Mouse (Mus musculus) lung, postnatal 4 days (tissue): ENCODE results near the gene Kcnip2.

Experiments
- DNase-seq, 2 experiments: peaks; one replicate each; pipeline ENCODE4 v3.0.0; 2021

Gene Kcnip2

DNA sequence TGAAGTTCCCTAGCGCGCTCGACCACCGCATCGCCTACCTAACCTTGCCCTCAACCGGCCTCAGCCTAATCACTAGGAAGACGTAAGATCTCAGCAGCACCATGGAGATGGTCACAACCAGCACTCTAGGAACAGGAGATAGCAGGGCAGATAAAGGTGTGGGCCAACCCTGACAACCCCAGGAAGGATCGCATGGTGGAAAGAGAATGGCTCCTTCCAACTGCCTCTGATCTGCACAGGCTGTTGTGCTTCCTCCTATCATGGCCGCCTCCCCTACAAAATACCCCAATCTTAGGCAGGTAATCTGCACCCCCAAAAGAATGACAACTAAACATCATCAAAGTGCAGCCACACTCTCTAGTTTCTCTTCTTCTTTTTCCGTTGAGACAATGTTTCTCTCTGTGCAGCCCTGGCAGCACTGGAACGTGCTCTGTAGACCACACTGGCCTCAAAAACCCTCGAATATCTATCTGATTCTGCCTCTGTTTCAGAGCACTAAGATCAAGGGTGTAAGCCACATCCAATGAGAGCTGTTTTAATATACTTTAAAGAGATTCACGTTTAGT, 35.4 kb downstream of the Kcnip2 start:
- no peak for DNase-seq

DNA sequence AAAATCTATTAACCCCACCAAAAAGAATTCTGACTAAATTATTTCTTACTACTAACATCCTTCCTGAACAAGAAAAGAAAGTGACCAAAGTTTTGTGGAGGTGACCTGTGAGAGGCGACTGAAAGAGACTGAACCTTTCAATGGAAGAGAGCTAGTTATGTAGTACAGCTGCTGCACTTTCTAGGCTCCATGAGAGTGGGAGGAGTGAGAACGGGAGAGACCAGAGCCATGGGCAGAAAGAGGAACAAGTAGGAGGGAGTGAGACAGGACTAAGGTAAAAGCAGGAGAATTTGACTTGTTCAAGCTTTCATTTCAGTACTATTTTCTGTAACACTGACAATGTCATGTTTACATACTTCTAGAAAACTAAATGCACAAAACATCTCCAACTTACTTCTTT, 40.4 kb downstream of the Kcnip2 start:
- no peak for DNase-seq

DNA sequence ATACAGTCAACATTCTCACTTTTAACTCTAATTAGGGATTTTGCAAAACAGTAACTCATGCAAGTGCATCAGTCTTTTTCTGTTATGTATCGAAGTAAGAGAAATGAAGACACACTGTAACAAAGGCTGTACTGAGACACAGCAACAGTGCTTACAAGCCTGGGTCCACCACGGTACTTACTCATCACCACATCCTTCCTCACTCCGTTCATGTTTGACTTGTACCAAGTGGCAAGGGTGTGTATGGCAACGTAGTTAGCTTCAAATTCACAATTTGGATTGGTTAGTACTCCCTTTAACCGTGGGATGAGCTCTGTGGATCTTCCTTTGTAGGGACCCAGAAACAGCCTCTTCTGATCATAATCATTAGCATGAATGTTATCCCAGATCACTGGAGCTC, 44.4 kb downstream of the Kcnip2 start:
- no peak for DNase-seq

DNA sequence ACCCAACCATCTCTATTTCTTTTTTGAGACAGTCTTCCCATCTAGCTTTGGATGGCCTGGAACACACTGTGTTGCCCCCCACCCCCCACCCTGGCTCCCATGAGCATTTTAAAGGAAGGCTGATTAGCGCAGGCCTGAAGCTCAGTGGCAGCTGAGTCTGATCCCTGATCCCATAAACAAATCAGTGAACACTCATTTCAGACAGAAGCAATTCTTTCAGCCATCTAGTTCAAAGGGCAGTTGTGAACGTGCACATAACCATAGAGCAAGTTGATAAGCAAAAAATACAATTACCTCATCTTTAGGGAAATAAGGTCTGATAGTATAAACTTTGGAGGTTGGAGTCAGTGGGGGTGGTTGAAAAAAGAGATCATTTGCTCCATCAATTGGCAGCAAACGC, 55.1 kb downstream of the Kcnip2 start:
- DNase-seq: no peak

DNA sequence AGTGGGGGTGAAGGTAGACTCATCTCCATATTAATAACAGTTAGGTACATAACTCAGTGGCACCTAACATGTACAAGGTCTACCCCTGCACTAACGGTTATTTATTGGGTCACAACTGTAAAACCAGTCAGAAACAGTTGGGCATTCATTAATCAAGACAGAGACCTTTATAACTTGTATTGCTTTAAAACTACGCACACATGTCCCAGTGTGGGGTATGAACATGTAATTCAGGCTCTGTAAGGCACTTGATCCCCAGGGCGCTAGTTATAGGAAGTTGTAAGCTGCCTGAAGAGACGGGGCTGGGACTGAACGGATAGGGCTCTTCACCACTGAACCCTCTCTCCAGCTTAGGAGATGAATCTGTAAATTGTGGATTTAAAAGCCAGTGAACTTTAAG, 57.2 kb downstream of the Kcnip2 start:
- DNase-seq: no peak

DNA sequence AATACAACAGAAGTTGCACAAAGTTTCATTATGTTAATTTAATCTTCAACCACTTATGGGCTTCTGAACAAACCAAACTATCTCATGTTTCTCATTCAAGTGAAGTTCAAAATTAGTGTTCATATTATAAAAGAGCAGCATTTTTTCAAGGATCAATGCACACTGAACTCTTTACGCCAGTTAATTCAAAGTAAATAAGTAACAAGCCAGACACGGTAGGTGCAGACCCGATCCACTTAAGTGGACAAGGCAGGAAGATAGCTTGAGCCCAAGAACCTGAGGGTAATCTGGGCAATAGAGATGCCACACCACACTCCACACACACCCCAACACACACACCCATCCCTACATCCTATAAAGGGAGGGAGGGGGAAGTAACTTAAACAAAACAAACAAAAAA, 62.3 kb downstream of the Kcnip2 start:
- DNase-seq: no peak

DNA sequence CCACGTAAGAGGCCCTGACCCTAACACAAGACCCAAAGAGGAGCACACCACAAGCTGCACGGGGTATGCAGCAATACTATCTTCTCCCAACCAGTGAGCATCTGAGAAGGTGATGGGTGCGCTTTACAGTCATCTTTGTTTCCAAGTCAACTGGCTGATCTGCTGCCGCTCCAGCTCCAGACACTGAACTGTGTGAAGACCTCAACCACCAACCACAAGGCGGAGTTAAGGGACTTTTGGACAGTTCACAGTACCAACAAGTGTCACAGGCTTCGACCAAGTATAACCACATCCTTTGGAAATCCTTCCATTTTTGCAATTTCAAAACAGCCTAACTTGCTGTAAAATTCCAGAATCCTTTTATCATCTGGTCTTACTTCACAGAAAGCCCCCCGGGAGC, 64.0 kb downstream of the Kcnip2 start:
- DNase-seq: no peak

DNA sequence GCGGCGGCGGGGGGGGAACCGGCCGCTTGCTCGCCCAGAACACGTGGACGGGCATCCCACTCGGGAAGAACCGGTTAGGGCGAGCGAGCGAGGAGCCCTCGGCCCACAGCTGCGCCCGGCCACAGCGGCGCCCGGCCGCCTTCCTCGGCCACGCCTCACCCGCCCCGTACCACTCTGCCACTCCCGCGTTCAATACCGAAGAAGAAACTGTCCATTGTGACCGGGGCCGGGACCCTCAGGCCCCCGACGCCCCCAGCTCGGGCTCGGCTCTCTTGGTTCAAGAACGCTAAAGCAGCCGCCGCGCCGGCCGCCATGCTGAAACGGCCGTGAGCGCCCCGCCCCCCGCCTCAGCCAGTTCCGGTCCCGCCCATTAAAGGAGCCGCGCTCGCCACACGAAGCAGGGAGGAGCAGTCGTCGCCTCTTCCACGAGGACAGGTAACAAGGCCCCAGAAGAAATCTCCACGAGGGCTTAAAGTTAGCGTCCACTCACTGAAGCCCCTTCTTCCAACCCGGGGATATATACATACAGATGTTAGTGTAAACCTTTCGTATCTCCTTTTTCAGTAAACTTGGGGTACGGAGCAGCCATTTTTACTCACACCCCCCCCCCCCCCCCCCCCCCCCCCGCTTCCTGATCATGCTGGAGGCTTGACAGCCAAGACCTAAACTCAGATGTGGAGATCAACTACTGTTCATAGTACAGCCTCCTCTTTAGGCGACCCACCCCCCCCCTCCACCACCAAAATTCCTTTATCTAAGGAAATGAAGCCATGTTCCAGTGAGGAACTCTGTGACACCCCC, 66.4 kb downstream of the Kcnip2 start, which contains the start of gene Npm3:
Gene Npm3, minus strand, starts transcription at position 349 of the 801 bp plus-strand sequence.
- DNase-seq: peak; percentile 86 to 90

DNA sequence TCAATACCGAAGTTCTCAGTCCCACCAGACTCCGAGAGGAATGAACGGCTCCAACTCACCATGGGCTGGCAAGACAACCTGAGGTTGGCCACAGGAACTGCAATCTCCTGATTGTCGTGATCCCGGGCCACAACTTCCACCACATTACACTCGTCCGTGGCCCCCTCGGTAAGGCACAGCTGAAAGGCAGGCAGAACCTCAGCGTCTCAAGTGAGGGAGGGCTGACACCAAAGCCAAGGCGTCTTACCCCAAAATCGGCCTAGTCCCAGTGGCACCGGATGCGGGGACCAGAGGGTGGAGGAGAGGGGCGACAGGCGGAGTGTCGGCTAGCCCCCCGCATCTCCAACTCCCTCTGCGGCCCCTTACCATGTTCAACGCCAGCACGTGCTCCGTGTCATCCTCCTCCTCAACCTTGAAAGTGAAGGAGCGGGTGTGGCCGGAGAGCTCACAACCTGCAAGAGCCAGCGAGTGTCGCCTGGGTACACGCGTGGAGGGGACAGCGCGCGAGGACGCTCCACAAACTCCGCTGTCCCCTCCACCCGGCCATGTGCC, 67.1 kb downstream of the Kcnip2 start:
- DNase-seq: no peak

DNA sequence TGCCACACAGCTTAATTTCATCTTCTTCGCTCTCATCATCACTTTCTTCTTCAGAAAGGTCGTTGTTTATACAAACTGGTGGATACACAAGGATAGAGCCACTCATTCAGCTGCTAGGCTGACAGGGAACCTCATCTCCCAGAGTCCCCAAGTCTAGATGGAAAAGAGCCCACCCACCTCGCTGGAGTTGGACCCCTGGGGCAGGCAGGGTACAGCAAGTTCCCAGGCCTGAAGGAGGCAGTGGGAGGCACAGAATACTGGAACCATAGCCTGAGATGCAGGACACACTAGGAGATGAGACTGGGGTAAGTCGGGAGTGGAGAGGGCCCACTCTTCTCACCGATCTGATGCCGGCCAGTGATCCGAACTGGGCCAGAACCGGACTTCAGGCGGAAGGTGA, 67.7 kb downstream of the Kcnip2 start:
- DNase-seq: no peak

DNA sequence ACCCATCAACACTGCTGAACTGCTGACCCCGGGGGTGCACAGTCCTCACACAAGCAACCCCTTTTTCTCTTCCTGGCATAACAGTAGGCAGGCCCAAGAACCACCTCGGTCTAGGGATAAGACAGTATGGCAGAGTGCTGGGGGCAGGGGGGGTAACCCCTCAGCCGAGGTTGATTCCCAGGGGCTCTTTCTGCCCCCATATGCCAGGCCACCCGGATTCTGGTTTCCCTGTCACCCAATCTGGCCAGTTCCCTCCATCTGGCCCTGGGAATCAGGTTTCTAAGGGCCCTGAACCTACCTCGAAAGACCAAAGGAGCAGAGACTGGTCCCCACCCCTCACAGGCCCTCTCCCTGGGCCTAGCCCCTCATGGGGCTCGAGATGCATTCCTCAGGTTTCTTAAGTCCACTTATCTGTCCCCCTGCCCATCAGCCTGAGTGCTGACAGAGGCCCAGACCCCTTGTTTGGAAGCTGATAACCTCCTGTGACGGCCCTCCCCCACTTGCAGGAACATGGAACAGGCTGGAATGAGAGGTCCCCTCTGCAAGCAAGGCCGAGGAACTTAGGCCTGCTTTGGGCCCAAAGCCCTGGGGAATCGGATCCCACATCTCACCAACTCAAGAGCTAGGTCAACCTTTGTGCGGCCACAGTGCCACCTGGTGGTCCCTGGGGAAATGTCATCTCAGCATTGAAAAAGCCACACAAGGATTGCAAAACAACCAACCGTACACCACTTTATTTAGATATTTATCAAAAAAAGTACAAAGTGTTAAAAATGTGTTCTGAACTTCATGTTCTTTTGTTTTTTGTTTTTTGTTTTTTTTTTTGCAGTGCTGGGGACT, 68.6 kb downstream of the Kcnip2 start:
- DNase-seq: peak; percentile 86 to 90

DNA sequence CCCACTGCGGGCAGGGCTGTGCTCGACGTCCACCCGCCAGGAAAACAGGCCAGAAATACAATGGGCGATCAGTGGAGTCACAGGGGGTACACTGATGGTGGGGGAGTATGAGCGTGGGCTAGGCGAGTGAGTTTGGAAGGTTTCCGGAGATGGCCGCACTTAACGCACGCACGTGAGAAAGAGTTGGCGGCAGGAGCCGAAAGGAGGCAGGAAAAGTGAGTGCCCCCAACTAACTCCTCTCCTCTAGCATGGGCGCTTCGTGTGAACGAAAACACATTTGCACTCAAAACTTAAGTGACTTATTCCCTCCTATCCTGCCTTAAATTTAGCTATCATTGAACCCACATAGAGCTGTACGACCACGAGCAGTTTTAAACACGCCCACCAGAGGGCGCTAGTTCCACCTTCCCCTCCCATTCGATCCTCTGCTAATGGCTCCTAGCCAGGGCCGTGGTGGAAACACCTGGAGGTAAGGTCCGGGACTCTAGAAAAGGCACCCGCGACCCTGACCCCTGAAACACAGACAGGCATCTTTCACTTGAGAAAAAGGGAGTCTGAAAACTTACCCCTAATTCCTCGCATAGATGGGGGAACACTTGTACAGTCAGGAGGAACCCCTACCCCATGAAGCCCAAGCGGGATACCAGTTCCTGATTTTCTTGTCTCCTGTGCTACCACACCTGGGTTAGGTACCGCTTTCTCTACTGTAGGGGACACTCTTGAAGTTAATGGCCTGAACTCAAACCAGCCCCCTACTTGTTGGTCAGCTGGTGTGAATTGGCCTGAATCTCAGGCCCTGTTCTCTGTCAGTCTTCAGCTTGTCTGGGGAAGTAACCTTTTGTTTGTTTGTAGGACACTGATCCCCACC, 69.5 kb downstream of the Kcnip2 start:
- DNase-seq: peak; percentile 72 to 83

DNA sequence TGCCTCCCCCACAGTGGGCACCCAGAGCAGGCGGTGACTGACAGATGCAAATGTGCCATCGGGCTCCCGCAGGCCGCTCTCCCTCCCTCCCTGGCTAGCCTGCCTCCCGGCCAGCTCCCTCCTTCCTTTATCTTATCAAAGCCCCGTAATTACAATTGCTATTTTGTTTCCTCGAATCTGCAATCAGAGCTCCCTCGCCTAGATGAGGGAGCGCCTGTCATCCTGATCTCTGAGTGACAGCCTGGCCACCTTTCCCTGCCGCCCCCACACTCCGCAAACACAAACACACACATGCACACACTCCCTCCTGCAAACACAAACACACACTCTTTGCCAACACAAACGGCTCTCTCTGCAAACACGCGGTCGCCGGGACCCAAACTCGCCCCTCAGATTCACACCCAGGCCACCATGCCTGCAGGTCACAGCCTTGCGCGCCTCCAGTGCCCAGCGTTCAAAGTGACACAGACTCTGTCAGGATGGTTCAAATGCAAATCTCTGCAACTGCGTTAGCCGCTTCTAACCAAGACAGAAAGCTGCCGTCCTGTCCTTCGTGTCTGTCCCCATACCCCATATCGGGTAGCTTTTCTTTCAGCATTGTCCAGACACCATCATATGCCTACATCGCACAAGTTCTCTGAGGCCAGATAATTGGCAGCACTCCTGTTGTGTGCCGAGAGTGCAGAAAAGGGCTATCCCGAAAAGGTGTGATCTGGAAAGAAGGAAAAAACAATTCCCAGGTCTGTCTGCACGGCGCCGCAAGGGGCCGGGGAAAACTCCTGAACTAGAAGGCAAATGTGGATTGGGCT, 70.3 kb downstream of the Kcnip2 start:
- DNase-seq: peak in 1 of 2 experiments; percentile 21

DNA sequence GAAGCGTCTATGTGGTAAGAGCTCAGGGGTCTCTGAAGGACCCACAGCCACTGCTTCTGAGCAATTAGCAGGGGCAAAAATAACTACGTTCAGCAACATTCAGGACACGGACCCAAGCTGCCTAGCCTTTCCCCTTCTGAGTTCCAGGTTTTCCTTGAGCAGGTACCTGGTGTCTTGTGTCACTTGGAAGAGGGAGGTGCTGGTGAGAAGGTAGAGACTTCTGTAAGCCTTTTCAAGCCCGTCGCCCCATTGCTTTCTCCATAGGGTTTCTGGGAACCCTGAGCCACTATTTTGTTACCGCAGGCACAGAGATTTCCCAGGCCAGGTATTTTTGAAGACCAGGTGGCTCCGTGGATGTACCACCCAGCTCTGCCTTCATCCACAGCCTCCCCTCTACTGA, 72.2 kb downstream of the Kcnip2 start:
- DNase-seq: no peak

DNA sequence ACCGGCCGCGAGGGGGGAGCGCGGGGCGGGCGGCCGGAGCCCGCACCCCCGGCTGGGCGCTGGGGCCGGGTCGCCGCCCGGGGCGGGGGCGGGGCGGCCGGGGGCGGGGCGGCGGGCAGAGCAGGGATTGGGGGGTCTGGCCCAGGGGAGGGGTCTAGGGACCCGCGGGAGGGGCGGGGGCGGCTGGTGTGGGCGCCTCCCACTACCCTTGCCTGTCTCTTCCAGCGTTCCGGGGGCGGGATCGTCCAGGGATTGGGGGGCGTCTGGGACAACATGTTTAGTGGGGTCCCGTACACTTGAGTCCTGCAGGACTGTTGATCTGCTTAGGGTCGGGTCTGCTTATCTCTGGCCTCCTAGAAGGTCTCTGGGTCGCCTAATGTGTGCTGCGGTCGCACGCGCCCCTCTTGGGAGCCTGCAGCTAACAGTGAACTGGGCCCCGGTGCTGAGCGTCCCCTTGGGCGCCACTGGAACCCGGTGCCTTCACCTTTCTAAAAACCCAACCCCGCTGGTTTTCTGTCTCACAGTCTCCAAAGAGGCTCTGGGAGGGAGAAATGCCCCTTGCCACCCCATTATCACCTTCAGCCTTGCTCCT, 72.8 kb downstream of the Kcnip2 start:
- DNase-seq: no peak

DNA sequence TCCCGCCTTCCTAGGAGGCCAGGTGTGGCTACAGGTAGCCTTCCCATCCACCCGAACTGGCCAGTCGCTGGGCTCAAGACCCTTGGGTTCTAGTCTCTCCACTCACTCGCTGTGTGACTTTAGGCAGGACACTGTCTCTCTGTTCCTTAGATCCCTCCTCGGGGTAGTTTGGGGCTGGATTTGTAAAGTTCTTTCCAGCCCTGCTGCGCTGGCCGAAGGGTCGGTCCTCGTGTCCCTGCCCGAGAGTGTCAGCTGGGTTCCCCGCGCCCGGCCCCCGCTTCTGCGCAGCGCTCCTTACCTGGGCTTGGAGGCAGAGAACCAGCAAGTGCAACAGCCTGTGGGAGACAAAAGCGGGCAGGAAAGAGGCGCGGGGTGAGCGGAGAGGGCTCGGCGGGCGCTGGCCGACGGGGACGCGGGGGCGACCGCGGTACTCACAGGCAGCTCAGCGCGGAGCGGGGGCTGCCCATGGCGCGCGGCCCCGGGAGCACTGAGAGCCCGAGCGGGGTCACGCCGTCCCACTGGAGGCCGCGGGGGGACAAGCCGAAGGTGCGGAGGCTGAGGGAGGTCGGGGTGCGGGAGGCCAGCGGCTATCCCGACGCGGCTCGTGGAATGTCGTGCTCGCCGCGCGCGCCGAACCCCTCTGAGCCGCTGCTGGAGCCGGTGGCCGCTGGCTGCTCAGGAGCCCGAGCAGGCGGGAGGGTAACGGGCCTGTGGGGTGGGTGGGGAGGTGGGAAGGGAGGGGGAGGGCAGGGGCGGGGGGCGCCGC, 73.5 kb downstream of the Kcnip2 start, which contains the start of gene Fgf8:
Gene Fgf8, minus strand, starts transcription at position 698 of the 766 bp plus-strand sequence.
- no peak for DNase-seq
